Mouse (Mus musculus): ENCODE results near the gene Emg1. TPM values are rescaled to one million over a fixed set of nuclear protein-coding genes. Genes with fewer than 3 reads are reported as not detected.

Gene Emg1
- polyA plus RNA-seq, 1 experiment from 2014 or later = 148 TPM

- no peak for ATAC-seq (replicated peaks; ENCODE audit: insufficient number of reproducible peaks, low FRiP score, low TSS enrichment)
- WGBS (ENCODE audit: insufficient replicate concordance) = 79% methylated on average over 11 of the region's 11 CpGs
- Histone ChIP-seq H3K4me3 (ENCODE audit: low read depth, low read length) (no peak overlapping the region), H3K36me3 (ENCODE audit: control insufficient read depth, insufficient read depth, low read length) (peaks cover 7% of the 10 kb centered on the region), H3K4me1 (ENCODE audit: control insufficient read depth, insufficient read depth, low read length) (peaks cover 6% of the 10 kb centered on the region), H3K27me3 (ENCODE audit: control insufficient read depth, insufficient read depth, low read length) (no peaks in the 10 kb centered on the region), H3K9me3 (replicated peaks; ENCODE audit: control insufficient read depth, low read length) (no peaks in the 10 kb centered on the region), H3K9ac (ENCODE audit: low read depth, low read length) (peak overlapping the region; percentile 10; the same call in 1 of the 2 replicates), H3K27ac (ENCODE audit: low read depth, low read length) (no peak overlapping the region), H3K4me2 (no peak overlapping the region)
Observed at GRCm38 (mm10) chr6:124720904-124721303, 8.9 kb upstream of the Emg1 start.

GRCm38 (mm10) chr6:124719354-124719978 lies 7.5 kb upstream of the Emg1 start:
- H3K9ac ChIP-seq (ENCODE audit: low read depth, low read length) = peak overlapping the region; percentile 7; the same call in 1 of the 2 replicates
- H3K27ac ChIP-seq (ENCODE audit: low read depth, low read length) = no peak overlapping the region
- peaks cover 6% of the 10 kb centered on the region for H3K4me1 ChIP-seq (ENCODE audit: control insufficient read depth, insufficient read depth, low read length)
- no peaks in the 10 kb centered on the region for H3K27me3 ChIP-seq (ENCODE audit: control insufficient read depth, insufficient read depth, low read length)
- H3K4me3 ChIP-seq (ENCODE audit: low read depth, low read length) = no peak overlapping the region
- peaks cover 17% of the 10 kb centered on the region for H3K36me3 ChIP-seq (ENCODE audit: control insufficient read depth, insufficient read depth, low read length)
- peak; percentile 32; the same call in 1 of the 2 replicates for ATAC-seq (replicated peaks; ENCODE audit: insufficient number of reproducible peaks, low FRiP score, low TSS enrichment)
- WGBS (ENCODE audit: insufficient replicate concordance) = 51% methylated on average over 7 of the region's 7 CpGs
- no peak overlapping the region for H3K4me2 ChIP-seq
- H3K9me3 ChIP-seq (replicated peaks; ENCODE audit: control insufficient read depth, low read length) = no peaks in the 10 kb centered on the region

GRCm38 (mm10) chr6:124718703-124719102 lies 6.7 kb upstream of the Emg1 start:
- H3K4me3 ChIP-seq (ENCODE audit: low read depth, low read length) = no peak overlapping the region
- H3K27ac ChIP-seq (ENCODE audit: low read depth, low read length) = no peak overlapping the region

DNA sequence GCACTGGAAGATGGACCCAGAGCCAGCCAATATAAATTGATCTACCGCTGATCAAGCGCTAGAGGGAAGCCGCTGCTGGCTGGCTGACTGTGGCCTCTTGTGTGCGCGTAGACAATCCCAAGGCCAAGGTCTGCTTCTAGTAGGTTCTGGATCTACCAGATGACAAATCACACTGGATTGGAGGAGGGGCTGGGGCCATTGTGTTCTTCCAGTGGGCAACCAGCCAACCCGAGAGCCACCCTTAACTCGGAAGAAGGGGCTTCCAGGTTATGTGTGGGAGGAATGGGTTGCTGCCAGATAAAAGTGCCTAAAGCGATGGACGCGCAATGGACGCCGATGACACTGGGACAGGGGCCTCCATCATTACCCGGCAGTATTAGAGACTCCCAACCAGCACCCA lies 6.0 kb upstream of the Emg1 start:
- Histone ChIP-seq H3K4me1 (ENCODE audit: control insufficient read depth, insufficient read depth, low read length) (peaks cover 15% of the 10 kb centered on the region), H3K36me3 (ENCODE audit: control insufficient read depth, insufficient read depth, low read length) (peaks cover 19% of the 10 kb centered on the region), H3K4me3 (ENCODE audit: low read depth, low read length) (no peak overlapping the region), H3K9me3 (replicated peaks; ENCODE audit: control insufficient read depth, low read length) (no peaks in the 10 kb centered on the region), H3K4me2 (no peak overlapping the region), H3K27ac (ENCODE audit: low read depth, low read length) (no peak overlapping the region), H3K27me3 (ENCODE audit: control insufficient read depth, insufficient read depth, low read length) (no peaks in the 10 kb centered on the region), H3K9ac (ENCODE audit: low read depth, low read length) (no peak overlapping the region)
- WGBS (ENCODE audit: insufficient replicate concordance) = 80% methylated on average over 13 of the region's 13 CpGs
- ATAC-seq (replicated peaks; ENCODE audit: insufficient number of reproducible peaks, low FRiP score, low TSS enrichment) = no peak

More at GRCm38 (mm10) chr6:124718703-124719102, 6.7 kb upstream of the Emg1 start:
- Histone ChIP-seq H3K4me1 (ENCODE audit: control insufficient read depth, insufficient read depth, low read length) (peaks cover 9% of the 10 kb centered on the region), H3K4me2 (no peak overlapping the region), H3K27me3 (ENCODE audit: control insufficient read depth, insufficient read depth, low read length) (no peaks in the 10 kb centered on the region), H3K36me3 (ENCODE audit: control insufficient read depth, insufficient read depth, low read length) (peaks cover 19% of the 10 kb centered on the region), H3K9ac (ENCODE audit: low read depth, low read length) (peak overlapping the region; percentile 43; the same call in 1 of the 2 replicates), H3K9me3 (replicated peaks; ENCODE audit: control insufficient read depth, low read length) (no peaks in the 10 kb centered on the region)
- ATAC-seq (replicated peaks; ENCODE audit: insufficient number of reproducible peaks, low FRiP score, low TSS enrichment) = no peak
- 65% methylated on average over 16 of the region's 16 CpGs for WGBS (ENCODE audit: insufficient replicate concordance)

- no peak overlapping the region for H3K9ac ChIP-seq (ENCODE audit: low read depth, low read length)
- no peak overlapping the region for H3K4me3 ChIP-seq (ENCODE audit: low read depth, low read length)
- no peak overlapping the region for H3K4me2 ChIP-seq
- ATAC-seq (replicated peaks; ENCODE audit: insufficient number of reproducible peaks, low FRiP score, low TSS enrichment) = no peak
- peaks cover 16% of the 10 kb centered on the region for H3K4me1 ChIP-seq (ENCODE audit: control insufficient read depth, insufficient read depth, low read length)
- H3K36me3 ChIP-seq (ENCODE audit: control insufficient read depth, insufficient read depth, low read length) = peaks cover 19% of the 10 kb centered on the region
- H3K9me3 ChIP-seq (replicated peaks; ENCODE audit: control insufficient read depth, low read length) = no peaks in the 10 kb centered on the region
- H3K27ac ChIP-seq (ENCODE audit: low read depth, low read length) = no peak overlapping the region
- WGBS (ENCODE audit: insufficient replicate concordance) = 69% methylated on average over 20 of the region's 20 CpGs
- no peaks in the 10 kb centered on the region for H3K27me3 ChIP-seq (ENCODE audit: control insufficient read depth, insufficient read depth, low read length)
Observed at GRCm38 (mm10) chr6:124716864-124717490, 5.0 kb upstream of the Emg1 start.

GRCm38 (mm10) chr6:124712918-124713317 lies 940 bp upstream of the Emg1 start:
- Histone ChIP-seq H3K27ac (ENCODE audit: low read depth, low read length) (peak overlapping the region; percentile 64), H3K4me2 (peak overlapping the region; percentile 92), H3K4me1 (ENCODE audit: control insufficient read depth, insufficient read depth, low read length) (peaks cover 13% of the 10 kb centered on the region), H3K27me3 (ENCODE audit: control insufficient read depth, insufficient read depth, low read length) (no peaks in the 10 kb centered on the region), H3K9me3 (replicated peaks; ENCODE audit: control insufficient read depth, low read length) (no peaks in the 10 kb centered on the region), H3K36me3 (ENCODE audit: control insufficient read depth, insufficient read depth, low read length) (peaks cover 21% of the 10 kb centered on the region), H3K4me3 (ENCODE audit: low read depth, low read length) (peak overlapping the region; percentile 63), H3K9ac (ENCODE audit: low read depth, low read length) (peak overlapping the region; percentile 98)
- WGBS (ENCODE audit: insufficient replicate concordance) = 15% methylated on average over 11 of the region's 11 CpGs
- no peak for ATAC-seq (replicated peaks; ENCODE audit: insufficient number of reproducible peaks, low FRiP score, low TSS enrichment)

GRCm38 (mm10) chr6:124708289-124708889 lies 3.6 kb downstream of the Emg1 start:
- Histone ChIP-seq H3K4me3 (ENCODE audit: low read depth, low read length) (no peak overlapping the region), H3K4me1 (ENCODE audit: control insufficient read depth, insufficient read depth, low read length) (peaks cover 8% of the 10 kb centered on the region), H3K9ac (ENCODE audit: low read depth, low read length) (no peak overlapping the region), H3K4me2 (no peak overlapping the region), H3K36me3 (ENCODE audit: control insufficient read depth, insufficient read depth, low read length) (peaks cover 20% of the 10 kb centered on the region), H3K9me3 (replicated peaks; ENCODE audit: control insufficient read depth, low read length) (no peaks in the 10 kb centered on the region), H3K27ac (ENCODE audit: low read depth, low read length) (no peak overlapping the region), H3K27me3 (ENCODE audit: control insufficient read depth, insufficient read depth, low read length) (no peaks in the 10 kb centered on the region)
- WGBS (ENCODE audit: insufficient replicate concordance) = 94% methylated on average over 10 of the region's 10 CpGs
- no peak for ATAC-seq (replicated peaks; ENCODE audit: insufficient number of reproducible peaks, low FRiP score, low TSS enrichment)

GRCm38 (mm10) chr6:124706061-124706627 lies 5.8 kb downstream of the Emg1 start:
- Histone ChIP-seq H3K4me1 (ENCODE audit: control insufficient read depth, insufficient read depth, low read length) (peaks cover 3% of the 10 kb centered on the region; the same call in 1 of the 2 replicates), H3K9ac (ENCODE audit: low read depth, low read length) (no peak overlapping the region), H3K4me3 (ENCODE audit: low read depth, low read length) (no peak overlapping the region), H3K4me2 (no peak overlapping the region), H3K9me3 (replicated peaks; ENCODE audit: control insufficient read depth, low read length) (no peaks in the 10 kb centered on the region), H3K27me3 (ENCODE audit: control insufficient read depth, insufficient read depth, low read length) (no peaks in the 10 kb centered on the region), H3K36me3 (ENCODE audit: control insufficient read depth, insufficient read depth, low read length) (peaks cover 27% of the 10 kb centered on the region), H3K27ac (ENCODE audit: low read depth, low read length) (no peak overlapping the region)
- 79% methylated on average over 5 of the region's 5 CpGs for WGBS (ENCODE audit: insufficient replicate concordance)
- ATAC-seq (replicated peaks; ENCODE audit: insufficient number of reproducible peaks, low FRiP score, low TSS enrichment) = no peak

All from heart, embryonic 11.5 days (tissue).